Mouse (Mus musculus) layer of hippocampus, adult 9-10 months (tissue): ENCODE data around the gene Rgs12.

Experiments used
- DNase-seq: peaks from one replicate; pipeline ENCODE4 v3.0.0; 2022; ENCODE audit warnings: low spot score

The Rgs12 gene

DNA sequence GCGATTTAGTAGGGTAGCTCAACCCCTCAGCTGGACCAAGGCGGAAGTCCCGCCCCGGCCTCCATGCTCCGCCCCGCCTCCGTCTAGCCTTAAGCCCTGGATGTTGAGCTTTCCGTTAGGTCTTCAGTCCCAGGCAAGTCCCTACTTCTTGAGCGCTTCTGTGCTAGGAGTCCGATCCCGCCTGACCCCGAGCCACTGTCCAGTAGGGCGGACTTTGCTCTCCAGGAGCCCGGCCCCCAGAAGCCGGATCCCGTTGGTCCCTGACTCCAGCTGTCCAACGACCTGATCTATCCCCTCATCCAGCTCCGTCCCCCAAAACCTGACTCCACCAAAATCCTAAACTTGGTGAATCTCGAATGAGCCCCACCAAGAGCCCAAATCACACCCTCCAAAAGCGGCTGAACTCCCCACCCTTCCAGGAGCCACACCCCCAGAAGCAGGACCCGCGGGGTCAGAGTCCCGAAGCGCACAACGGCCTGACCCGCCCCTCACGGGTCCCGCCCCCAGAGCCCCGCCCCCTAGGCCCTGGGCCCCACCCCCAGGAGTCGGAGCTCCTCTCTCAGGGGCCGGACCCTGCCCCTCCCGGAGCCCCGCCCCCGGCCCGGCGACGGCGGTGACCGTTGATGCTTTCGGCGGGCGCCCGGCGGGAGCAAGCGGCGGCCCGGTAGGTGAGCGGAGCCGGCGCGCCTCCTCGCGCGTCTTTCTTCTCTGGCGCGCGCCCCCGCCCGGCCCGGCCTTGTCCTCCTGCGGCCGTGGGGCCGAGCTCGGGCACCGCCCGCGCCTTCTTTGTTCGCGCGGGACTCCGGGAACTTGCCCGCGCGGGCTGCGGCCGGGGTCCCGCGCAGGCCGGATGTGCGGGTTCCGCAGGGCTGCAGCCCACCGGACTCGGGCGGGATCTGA is at the start of gene Rgs12:
Gene Rgs12, plus strand, starts transcription at position 585 of the 900 bp plus-strand sequence.
- no peak for DNase-seq

- no peak for DNase-seq
These were observed 49.3 kb upstream of the Rgs12 start for GRCm38 (mm10) chr5:34899787-34900469.

- no peak for DNase-seq
These were observed 46.9 kb upstream of the Rgs12 start for GRCm38 (mm10) chr5:34902371-34902770.

DNA sequence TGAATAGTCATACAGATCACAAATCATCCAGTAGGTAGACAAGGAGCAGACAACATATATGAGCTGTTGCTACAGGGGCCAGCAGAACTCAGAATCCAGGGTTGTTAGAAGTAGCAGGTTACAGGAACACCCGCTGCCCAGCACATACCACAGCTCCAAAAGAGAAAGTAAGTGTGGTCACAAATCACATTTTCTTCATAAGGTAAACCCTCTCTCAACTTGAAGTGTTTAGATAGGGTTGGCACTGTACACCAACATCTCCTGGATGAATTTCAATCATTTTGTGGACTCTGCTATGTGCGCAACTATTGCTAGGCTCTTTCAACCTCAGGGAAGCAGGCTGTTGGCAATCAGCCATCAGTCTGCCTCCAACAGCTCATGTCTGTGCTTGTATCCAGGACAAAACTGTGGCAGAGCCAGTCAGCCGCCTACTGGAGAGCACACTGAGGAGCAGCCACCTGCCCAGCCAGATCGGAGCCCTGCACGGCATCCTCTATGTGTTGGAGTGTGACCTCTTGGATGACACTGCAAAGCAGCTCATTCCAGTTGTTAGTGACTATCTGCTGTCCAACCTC is 46.3 kb upstream of the Rgs12 start:
- DNase-seq = peak; percentile 41

GRCm38 (mm10) chr5:34904412-34904811 is 44.8 kb upstream of the Rgs12 start:
- no peak for DNase-seq

DNA sequence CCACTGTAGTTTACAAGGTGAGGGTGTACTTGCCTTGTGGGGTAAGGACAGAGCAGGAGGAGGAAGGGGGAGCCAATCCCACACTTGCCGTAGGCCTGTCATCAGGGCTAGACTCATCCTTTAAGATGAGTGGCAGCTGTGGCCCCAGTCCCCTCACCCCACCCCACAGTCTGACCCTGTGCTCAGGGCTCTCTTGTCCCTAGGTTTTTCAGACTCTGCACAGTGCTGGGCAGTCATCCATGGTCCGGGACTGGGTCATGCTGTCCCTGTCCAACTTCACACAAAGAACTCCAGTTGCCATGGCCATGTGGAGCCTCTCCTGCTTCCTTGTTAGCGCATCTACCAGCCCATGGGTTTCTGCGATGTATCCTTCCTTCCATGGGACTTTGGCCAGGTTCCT is 42.0 kb upstream of the Rgs12 start:
- DNase-seq = no peak

DNA sequence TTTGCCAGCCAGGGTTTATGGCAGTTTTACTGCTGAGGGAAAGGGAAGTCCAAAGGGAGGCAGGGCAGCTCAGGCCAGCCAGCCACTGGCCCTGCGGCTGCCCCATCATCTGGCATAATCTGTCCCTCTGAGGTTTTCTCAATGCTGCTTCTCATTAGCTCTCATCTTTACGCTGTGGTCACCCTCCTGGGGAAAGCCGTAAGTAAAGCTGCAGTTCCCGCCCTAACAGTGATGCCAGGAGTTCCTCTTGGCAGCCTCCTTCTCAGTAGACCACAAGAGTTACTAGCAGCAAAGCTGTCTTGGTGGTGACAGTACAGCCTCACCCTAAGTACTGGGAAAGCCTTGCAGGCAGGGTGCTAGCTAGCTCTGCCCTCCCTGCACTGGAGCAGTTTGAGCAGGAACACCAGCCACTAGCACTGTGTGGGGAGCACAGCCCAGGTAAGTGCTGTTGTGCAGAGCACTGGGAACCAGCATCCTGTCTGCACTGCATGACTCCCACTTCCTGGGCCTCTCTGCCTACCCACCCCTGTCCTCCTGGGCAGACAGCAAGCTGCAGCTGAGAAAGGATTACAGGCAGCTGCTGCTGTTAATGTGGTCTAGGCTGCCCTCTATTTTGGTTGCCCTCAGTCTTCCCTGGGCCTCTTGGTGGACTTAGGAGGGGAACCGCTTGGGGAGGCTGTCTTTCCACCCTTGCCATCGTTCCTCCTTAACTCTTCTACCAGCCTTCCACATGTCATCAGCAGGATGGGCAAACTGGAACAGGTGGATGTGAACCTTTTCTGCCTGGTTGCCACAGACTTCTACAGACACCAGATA is 41.1 kb upstream of the Rgs12 start, which contains the start of gene Msantd1:
Gene Msantd1, plus strand, starts transcription at position 103 of the 816 bp plus-strand sequence.
- DNase-seq = no peak

GRCm38 (mm10) chr5:34908726-34909633 is 40.3 kb upstream of the Rgs12 start:
- DNase-seq = no peak

GRCm38 (mm10) chr5:34909634-34910503 is 39.4 kb upstream of the Rgs12 start:
- no peak for DNase-seq

DNA sequence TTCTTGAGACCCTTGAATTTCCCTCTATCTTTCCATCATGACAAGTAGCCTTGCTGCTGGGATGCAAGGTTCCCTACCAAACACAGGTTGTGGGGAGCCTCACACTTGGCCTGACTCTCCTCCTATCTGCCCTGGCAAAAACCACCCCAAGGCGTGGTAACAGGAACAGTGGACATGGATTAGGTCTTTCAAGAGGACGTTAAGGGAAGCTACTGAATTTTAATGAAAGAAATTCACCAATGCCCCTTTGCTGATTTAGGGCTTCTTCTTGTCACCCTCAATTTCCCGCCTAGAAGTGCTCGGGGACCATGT is 38.8 kb upstream of the Rgs12 start:
- no peak for DNase-seq

- peak; percentile 55 for DNase-seq
These were observed 33.4 kb upstream of the Rgs12 start for GRCm38 (mm10) chr5:34915801-34916200.

GRCm38 (mm10) chr5:34917234-34917655 is 32.0 kb upstream of the Rgs12 start:
- DNase-seq = peak; percentile 31

DNA sequence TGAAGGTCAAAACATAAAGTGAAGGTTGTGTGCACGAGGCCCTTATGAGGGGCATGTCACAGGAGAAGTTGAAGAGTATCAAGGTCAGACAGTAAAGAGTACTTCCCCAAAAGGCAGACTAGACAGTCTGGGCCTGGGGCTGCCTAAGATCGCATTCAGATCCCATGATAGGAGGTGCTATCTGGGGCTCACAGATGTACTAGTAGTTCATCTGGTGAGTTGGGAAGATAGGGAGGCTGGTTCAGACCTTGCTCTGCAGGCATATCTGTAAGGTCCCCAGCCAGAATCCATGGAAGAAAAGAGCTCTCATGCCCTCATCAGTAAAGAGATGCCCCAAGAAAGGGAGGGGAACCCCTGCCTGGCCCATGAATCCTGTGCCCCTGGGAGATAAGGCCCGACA is 30.5 kb upstream of the Rgs12 start:
- no peak for DNase-seq

- DNase-seq = no peak
These were observed 26.7 kb upstream of the Rgs12 start for GRCm38 (mm10) chr5:34922531-34922930.

GRCm38 (mm10) chr5:34923920-34924319 is 25.3 kb upstream of the Rgs12 start:
- no peak for DNase-seq

DNA sequence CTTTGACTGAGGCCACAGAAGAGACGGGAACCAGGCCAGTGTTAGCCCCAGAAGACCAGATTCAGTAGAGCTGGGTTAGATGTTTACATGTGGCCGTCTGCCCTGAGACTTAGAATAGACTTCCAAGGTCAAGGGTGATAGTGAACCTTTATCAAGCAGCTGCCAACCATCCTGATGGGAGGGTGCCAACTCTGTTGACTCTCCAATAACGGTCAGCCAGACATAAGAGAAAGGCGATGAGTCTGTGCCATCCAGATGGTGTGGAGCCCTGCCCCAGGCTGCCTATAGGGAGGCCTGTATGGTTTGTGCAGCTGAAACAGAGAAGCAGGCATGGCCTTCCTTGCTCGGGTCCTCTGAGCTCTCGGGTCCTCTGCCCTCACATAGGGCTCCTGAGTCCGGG is 24.7 kb upstream of the Rgs12 start:
- DNase-seq = no peak

DNA sequence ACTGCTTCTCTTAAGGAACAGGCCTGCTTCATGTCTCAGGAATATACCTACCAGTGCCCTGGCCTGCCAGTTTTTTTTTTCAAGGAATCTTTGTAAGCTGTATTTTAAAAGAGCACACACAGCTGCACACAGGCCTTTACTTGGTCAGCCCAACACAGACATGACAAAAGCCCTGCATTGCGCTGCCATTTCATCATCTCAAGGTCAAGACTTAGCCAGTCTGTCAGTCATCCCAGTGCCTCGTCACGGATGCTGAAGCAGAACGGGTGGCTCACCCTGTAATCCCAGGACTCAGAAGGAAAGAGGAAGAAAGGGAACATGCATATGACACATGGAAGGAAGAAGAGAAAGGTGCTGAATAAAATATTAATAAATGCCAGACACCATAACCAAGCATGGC is 21.6 kb upstream of the Rgs12 start:
- no peak for DNase-seq

GRCm38 (mm10) chr5:34930151-34930975 is 18.9 kb upstream of the Rgs12 start:
- no peak for DNase-seq

DNA sequence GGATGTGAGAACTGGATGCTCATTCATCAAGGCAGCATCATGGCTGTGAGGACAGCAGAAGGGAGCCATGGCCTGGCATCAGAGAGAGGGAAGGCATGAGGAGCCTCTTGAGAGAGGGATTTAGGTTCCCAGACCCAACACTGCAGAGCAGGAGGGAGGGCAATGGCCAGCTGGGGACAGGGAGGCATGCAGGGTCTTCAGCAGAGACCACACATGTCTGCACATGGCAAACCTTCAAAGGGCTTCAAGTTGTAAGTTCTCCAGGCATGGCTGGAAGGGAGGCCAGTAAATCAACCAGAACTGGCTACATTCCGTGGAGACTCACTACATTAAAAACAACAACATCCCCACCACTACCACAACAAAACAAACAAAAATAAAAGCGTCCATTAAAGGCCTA is 18.2 kb upstream of the Rgs12 start:
- no peak for DNase-seq
